Mouse (Mus musculus) kidney, embryonic 14.5 days (tissue): ENCODE measurements at regions not wholly inside any gene's neighbourhood (a gene's known extent, or its start where the extent isn't known, plus 50 kb on each side); places are given as distances from the start of the nearest gene placed in this dataset.

ENCODE experiments used
- ATAC-seq: fragments of 200-750 bp; cut with Nextera tagmentation; 2 replicates; pipeline ENCODE4 v1.8.0; 2017; ENCODE audit warnings: moderate number of reproducible peaks, mild to moderate bottlenecking, moderate TSS enrichment, moderate library complexity; ENCODE audit not compliant: low FRiP score, low TSS enrichment
- H3K27ac ChIP-seq: fragments of 300-500 bp; sonication (generic); 2 replicates; pipeline ENCODE4 v1.5.1; 2014; ENCODE audit warnings: low read depth, mild to moderate bottlenecking, low read length, moderate library complexity, mixed read lengths
- H3K27me3 ChIP-seq: fragments of 300-500 bp; sonication (generic); 2 replicates; pipeline ENCODE4 v1.6.1; 2014; ENCODE audit warnings: mild to moderate bottlenecking, low read length; ENCODE audit not compliant: control insufficient read depth, insufficient read depth
- H3K36me3 ChIP-seq: fragments of 300-500 bp; sonication (generic); 2 replicates; pipeline ENCODE4 v1.6.1; 2014; ENCODE audit warnings: low read length, mixed read lengths; ENCODE audit not compliant: control insufficient read depth, insufficient read depth
- H3K4me1 ChIP-seq: fragments of 300-500 bp; sonication (generic); 2 replicates; pipeline ENCODE4 v1.6.1; 2014; ENCODE audit warnings: low read length, mixed read lengths; ENCODE audit not compliant: control insufficient read depth, insufficient read depth
- H3K4me2 ChIP-seq: fragments of 300-500 bp; sonication (generic); replicated peaks from 2 replicates; pipeline ENCODE4 v1.6.1; 2014; ENCODE audit warnings: low read depth, mild to moderate bottlenecking, low read length
- H3K4me3 ChIP-seq: fragments of 300-500 bp; sonication (generic); 2 replicates; pipeline ENCODE4 v1.5.1; 2014; ENCODE audit warnings: mild to moderate bottlenecking, low read length
- H3K9ac ChIP-seq: fragments of 300-500 bp; sonication (generic); 2 replicates; pipeline ENCODE4 v1.6.1; 2014; ENCODE audit warnings: low read depth, mild to moderate bottlenecking, low read length, moderate library complexity
- H3K9me3 ChIP-seq: fragments of 300-500 bp; sonication (generic); 2 replicates; pipeline ENCODE4 v1.6.1; 2016; ENCODE audit warnings: low read length; ENCODE audit not compliant: control insufficient read depth
- WGBS: fragments of 180-500 bp; shearing (Covaris S2); extraction: QIAGEN DNeasy Blood & Tissue Kit; methylation state at CpG from one replicate; pipeline ENCODE4 v1.1.7; 2014; 5-methylcytosine and 5-hydroxymethylcytosine counted together

- Histone ChIP-seq H3K9me3 (no peaks in the 10 kb centered on the region), H3K4me2 (no peak overlapping the region), H3K4me3 (no peak overlapping the region), H3K27ac (no peak overlapping the region), H3K27me3 (no peaks in the 10 kb centered on the region), H3K36me3 (no peaks in the 10 kb centered on the region), H3K4me1 (no peaks in the 10 kb centered on the region), H3K9ac (no peak overlapping the region)
- WGBS: 71% methylated on average over 12 of the region's 12 CpGs
- no peak for ATAC-seq
These were observed 171.7 kb upstream of the Dnajc19 start for GRCm38 (mm10) chr3:34252730-34253337.

- Histone ChIP-seq H3K4me3 (no peak overlapping the region), H3K9me3 (no peaks in the 10 kb centered on the region)
- ATAC-seq: no peak
These were observed 161.0 kb upstream of the Dnajc19 start for GRCm38 (mm10) chr3:34242126-34242525.

GRCm38 (mm10) chr3:34239978-34240377 lies 158.9 kb upstream of the Dnajc19 start:
- no peak for ATAC-seq
- 82% methylated on average over 2 of the region's 2 CpGs for WGBS
- no peak overlapping the region for H3K4me2 ChIP-seq

More at GRCm38 (mm10) chr3:34242126-34242525, 161.0 kb upstream of the Dnajc19 start:
- Histone ChIP-seq H3K27ac (no peak overlapping the region), H3K36me3 (no peaks in the 10 kb centered on the region), H3K27me3 (no peaks in the 10 kb centered on the region), H3K4me2 (no peak overlapping the region), H3K4me1 (no peaks in the 10 kb centered on the region), H3K9ac (no peak overlapping the region)
- 95% methylated on average over 3 of the region's 3 CpGs for WGBS

GRCm38 (mm10) chr3:34234391-34234790 lies 153.3 kb upstream of the Dnajc19 start:
- H3K27ac ChIP-seq: no peak overlapping the region
- H3K36me3 ChIP-seq: no peaks in the 10 kb centered on the region
- no peak overlapping the region for H3K4me2 ChIP-seq
- no peaks in the 10 kb centered on the region for H3K9me3 ChIP-seq
- ATAC-seq: no peak
- WGBS: 63% methylated on average over 8 of the region's 8 CpGs
- H3K4me1 ChIP-seq: no peaks in the 10 kb centered on the region
- no peak overlapping the region for H3K9ac ChIP-seq
- no peaks in the 10 kb centered on the region for H3K27me3 ChIP-seq
- H3K4me3 ChIP-seq: no peak overlapping the region

More at GRCm38 (mm10) chr3:34239978-34240377, 158.9 kb upstream of the Dnajc19 start:
- H3K27me3 ChIP-seq: no peaks in the 10 kb centered on the region
- H3K9me3 ChIP-seq: no peaks in the 10 kb centered on the region
- H3K36me3 ChIP-seq: no peaks in the 10 kb centered on the region
- H3K4me3 ChIP-seq: no peak overlapping the region
- H3K9ac ChIP-seq: no peak overlapping the region
- H3K4me1 ChIP-seq: no peaks in the 10 kb centered on the region
- H3K27ac ChIP-seq: no peak overlapping the region

GRCm38 (mm10) chr3:34232329-34233250 lies 151.5 kb upstream of the Dnajc19 start:
- Histone ChIP-seq H3K9ac (no peak overlapping the region), H3K4me2 (no peak overlapping the region), H3K27ac (no peak overlapping the region), H3K27me3 (no peaks in the 10 kb centered on the region), H3K4me1 (no peaks in the 10 kb centered on the region), H3K36me3 (no peaks in the 10 kb centered on the region), H3K4me3 (no peak overlapping the region), H3K9me3 (no peaks in the 10 kb centered on the region)
- ATAC-seq: no peak
- WGBS: 85% methylated on average over 7 of the region's 7 CpGs

- Histone ChIP-seq H3K36me3 (no peaks in the 10 kb centered on the region), H3K4me1 (no peaks in the 10 kb centered on the region), H3K4me3 (no peak overlapping the region), H3K9me3 (no peaks in the 10 kb centered on the region), H3K4me2 (no peak overlapping the region), H3K27me3 (no peaks in the 10 kb centered on the region), H3K27ac (no peak overlapping the region), H3K9ac (no peak overlapping the region)
- WGBS: 72% methylated on average over 9 of the region's 9 CpGs
- no peak for ATAC-seq
These were observed 150.6 kb upstream of the Dnajc19 start for GRCm38 (mm10) chr3:34231593-34232328.

GRCm38 (mm10) chr3:34222291-34222690 lies 141.2 kb upstream of the Dnajc19 start:
- ATAC-seq: no peak
- Histone ChIP-seq H3K4me3 (no peak overlapping the region), H3K36me3 (no peaks in the 10 kb centered on the region), H3K4me2 (no peak overlapping the region), H3K27ac (no peak overlapping the region), H3K27me3 (no peaks in the 10 kb centered on the region), H3K9me3 (no peaks in the 10 kb centered on the region), H3K4me1 (no peaks in the 10 kb centered on the region), H3K9ac (no peak overlapping the region)
- WGBS: 84% methylated on average over 10 of the region's 10 CpGs

GRCm38 (mm10) chr3:34219741-34220310 lies 138.7 kb upstream of the Dnajc19 start:
- Histone ChIP-seq H3K27ac (no peak overlapping the region), H3K27me3 (no peaks in the 10 kb centered on the region), H3K9me3 (no peaks in the 10 kb centered on the region), H3K4me2 (no peak overlapping the region), H3K4me1 (no peaks in the 10 kb centered on the region), H3K36me3 (no peaks in the 10 kb centered on the region), H3K4me3 (no peak overlapping the region), H3K9ac (no peak overlapping the region)
- 68% methylated on average over 10 of the region's 10 CpGs for WGBS
- peak; percentile 43; the same call in 1 of the 2 replicates for ATAC-seq
